Mouse (Mus musculus) neural tube, embryonic 12.5 days (tissue): ENCODE data around the gene Utp3. TPM values are rescaled to one million over a fixed set of nuclear protein-coding genes. Genes with fewer than 3 reads are reported as not detected.

ENCODE experiments used
- ATAC-seq: fragments of 200-750 bp; cut with Nextera tagmentation; 2 replicates; pipeline ENCODE4 v1.8.0; 2017; ENCODE audit warnings: low read depth, mild to moderate bottlenecking, moderate TSS enrichment, moderate library complexity; ENCODE audit not compliant: low FRiP score
- H3K27ac ChIP-seq: fragments of 300-500 bp; sonication (generic); 2 replicates; pipeline ENCODE4 v1.5.1; 2016
- H3K27me3 ChIP-seq: fragments of 300-500 bp; sonication (generic); replicated peaks from 2 replicates; pipeline ENCODE4 v1.6.1; 2016; ENCODE audit warnings: mild to moderate bottlenecking
- H3K36me3 ChIP-seq: fragments of 300-500 bp; sonication (generic); 2 replicates; pipeline ENCODE4 v1.6.1; 2016; ENCODE audit warnings: mild to moderate bottlenecking
- H3K4me1 ChIP-seq: fragments of 300-500 bp; sonication (generic); 2 replicates; pipeline ENCODE4 v1.6.1; 2016
- H3K4me2 ChIP-seq: fragments of 300-500 bp; sonication (generic); replicated peaks from 2 replicates; pipeline ENCODE4 v1.6.1; 2016; ENCODE audit warnings: mild to moderate bottlenecking
- H3K4me3 ChIP-seq: fragments of 300-500 bp; sonication (generic); 2 replicates; pipeline ENCODE4 v1.5.1; 2016
- H3K9ac ChIP-seq: fragments of 300-500 bp; sonication (generic); 2 replicates; pipeline ENCODE4 v1.6.1; 2016; ENCODE audit warnings: mild to moderate bottlenecking
- H3K9me3 ChIP-seq: fragments of 300-500 bp; sonication (generic); 2 replicates; pipeline ENCODE4 v1.6.1; 2016; ENCODE audit warnings: mild to moderate bottlenecking
- WGBS: fragments of 180-500 bp; shearing (Covaris S2); methylation state at CpG from one replicate; pipeline ENCODE4 v1.1.7; 2016; 5-methylcytosine and 5-hydroxymethylcytosine counted together
- polyA plus RNA-seq: library from polyadenylated mRNA; unstranded; fragments of >200 nt; fragmentation: Nextera tagmentation; extraction: Ambion mirVana; gene quantifications from 2 replicates; pipeline ENCODE4 v1.2.1, GENCODE M21; 2016

The Utp3 gene
- polyA plus RNA-seq, 1 experiment from 2014 or later = 66.1 TPM

DNA sequence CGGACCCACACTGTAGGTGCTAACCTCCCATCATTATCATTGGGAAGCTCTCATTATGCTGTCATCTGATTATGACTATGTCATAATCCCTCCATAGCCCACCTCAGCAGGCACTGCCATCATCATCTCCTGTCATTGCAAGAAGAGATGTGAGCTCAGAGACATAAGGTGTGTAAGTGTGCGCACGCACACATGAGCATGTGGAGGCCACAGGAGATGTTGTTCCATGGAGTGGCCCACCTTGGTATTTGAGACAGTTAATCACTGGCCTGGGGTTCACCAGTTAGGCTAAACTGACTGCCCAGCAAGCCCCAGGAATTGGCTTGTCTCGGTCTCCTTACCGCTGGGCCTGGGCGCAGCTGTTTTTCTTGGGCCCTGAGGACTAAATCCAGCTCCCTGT, 27.1 kb downstream of the Utp3 start:
- Histone ChIP-seq H3K27ac (no peak overlapping the region), H3K4me2 (no peak overlapping the region), H3K4me1 (peaks cover 11% of the 10 kb centered on the region), H3K4me3 (no peak overlapping the region), H3K27me3 (no peaks in the 10 kb centered on the region), H3K36me3 (no peaks in the 10 kb centered on the region), H3K9me3 (no peaks in the 10 kb centered on the region), H3K9ac (no peak overlapping the region)
- WGBS = 93% methylated on average over 6 of the region's 6 CpGs
- ATAC-seq = no peak

- peak overlapping the region; percentile 63; the same call in 1 of the 2 replicates for H3K9ac ChIP-seq
- H3K27me3 ChIP-seq = no peaks in the 10 kb centered on the region
- H3K4me3 ChIP-seq = peak overlapping the region; percentile 51
- peak overlapping the region; percentile 76 for H3K4me2 ChIP-seq
- peaks cover 28% of the 10 kb centered on the region for H3K4me1 ChIP-seq
- no peaks in the 10 kb centered on the region for H3K9me3 ChIP-seq
- WGBS = 39% methylated on average over 9 of the region's 9 CpGs
- H3K36me3 ChIP-seq = no peaks in the 10 kb centered on the region
- no peak overlapping the region for H3K27ac ChIP-seq
- ATAC-seq = peak; percentile 95
Measured at GRCm38 (mm10) chr5:88583271-88584031, 29.2 kb downstream of the Utp3 start.

DNA sequence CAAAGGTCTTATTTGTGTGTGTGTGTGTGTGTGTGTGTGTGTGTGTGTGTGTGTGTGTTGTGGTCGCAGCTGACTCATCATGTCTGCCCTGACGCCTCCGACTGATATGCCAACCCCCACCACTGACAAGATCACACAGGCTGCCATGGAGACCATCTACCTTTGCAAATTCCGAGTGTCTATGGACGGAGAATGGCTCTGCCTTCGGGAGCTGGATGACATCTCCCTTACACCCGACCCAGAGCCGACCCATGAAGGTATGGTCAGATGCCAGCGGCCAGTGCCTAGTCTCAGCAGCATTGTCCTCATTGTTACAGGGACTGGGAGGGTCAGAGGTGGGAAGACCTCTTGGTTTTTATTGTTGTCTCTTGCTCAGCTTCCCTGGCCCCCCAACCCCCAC, 29.8 kb downstream of the Utp3 start:
- Histone ChIP-seq H3K9ac (peak overlapping the region; percentile 63), H3K4me3 (peak overlapping the region; percentile 51), H3K36me3 (no peaks in the 10 kb centered on the region), H3K4me2 (peak overlapping the region; percentile 76), H3K27ac (no peak overlapping the region), H3K9me3 (no peaks in the 10 kb centered on the region), H3K4me1 (peaks cover 33% of the 10 kb centered on the region), H3K27me3 (no peaks in the 10 kb centered on the region)
- ATAC-seq = peak; percentile 74
- WGBS = 24% methylated on average over 9 of the region's 9 CpGs

- Histone ChIP-seq H3K9ac (peak overlapping the region; percentile 63; the same call in 1 of the 2 replicates), H3K4me2 (peak overlapping the region; percentile 76)
- WGBS = 71% methylated on average over 7 of the region's 7 CpGs
Measured at GRCm38 (mm10) chr5:88586407-88587174, 32.3 kb downstream of the Utp3 start.

DNA sequence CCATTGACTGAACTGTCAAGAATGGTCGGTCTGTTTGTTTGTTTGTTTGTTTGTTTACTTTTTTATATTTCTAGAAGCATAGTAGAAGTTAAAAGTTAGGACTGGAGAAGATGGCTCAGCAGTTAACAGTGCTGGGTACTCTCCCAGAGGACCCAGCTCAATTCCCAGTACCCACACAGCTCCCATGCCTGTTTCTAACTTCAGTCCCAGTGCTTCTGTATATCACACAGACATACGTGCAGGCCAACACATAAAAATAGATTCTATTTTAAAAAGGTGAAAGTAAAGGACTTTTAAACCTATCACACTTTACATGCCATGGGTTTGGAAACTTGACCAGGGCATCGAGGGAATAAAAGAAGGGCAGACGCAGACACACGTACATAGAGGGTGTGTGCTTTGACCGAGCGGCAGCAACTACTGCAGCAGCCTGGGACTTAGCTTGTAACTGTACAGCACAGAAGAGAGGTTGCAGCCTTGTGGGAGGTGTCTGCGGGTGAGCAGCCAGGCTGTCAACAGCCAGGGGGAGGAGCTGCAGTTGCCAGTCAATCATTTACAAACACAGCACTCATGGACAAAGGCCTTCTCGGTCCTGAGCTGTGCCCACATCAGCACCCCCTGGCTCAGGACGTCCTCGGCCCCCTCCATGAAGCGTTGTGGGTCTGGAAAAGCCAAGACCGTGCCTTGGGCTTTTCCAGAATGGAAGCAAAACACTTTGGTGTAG, 33.1 kb downstream of the Utp3 start:
- H3K36me3 ChIP-seq = no peaks in the 10 kb centered on the region
- 30% methylated on average over 13 of the region's 13 CpGs for WGBS
- H3K4me2 ChIP-seq = peak overlapping the region; percentile 76
- H3K4me3 ChIP-seq = peak overlapping the region; percentile 19
- H3K9me3 ChIP-seq = no peaks in the 10 kb centered on the region
- 0 out of 2 replicates have a peak overlapping the region, but pooled peaks have one; percentile 13 for H3K9ac ChIP-seq
- H3K27ac ChIP-seq = 0 out of 2 replicates have a peak overlapping the region, but pooled peaks have one; percentile 6
- 0 out of 2 replicates have a peak, but pooled peaks have one; percentile 5 for ATAC-seq
- H3K4me1 ChIP-seq = peaks cover 35% of the 10 kb centered on the region
- no peaks in the 10 kb centered on the region for H3K27me3 ChIP-seq

More at GRCm38 (mm10) chr5:88586407-88587174, 32.3 kb downstream of the Utp3 start:
- Histone ChIP-seq H3K4me1 (peaks cover 35% of the 10 kb centered on the region), H3K4me3 (peak overlapping the region; percentile 51), H3K27ac (0 out of 2 replicates have a peak overlapping the region, but pooled peaks have one; percentile 6), H3K27me3 (no peaks in the 10 kb centered on the region), H3K36me3 (no peaks in the 10 kb centered on the region), H3K9me3 (no peaks in the 10 kb centered on the region)
- no peak for ATAC-seq

- peaks cover 8% of the 10 kb centered on the region; the same call in 1 of the 2 replicates for H3K36me3 ChIP-seq
- H3K27me3 ChIP-seq = no peaks in the 10 kb centered on the region
- H3K4me2 ChIP-seq = 0 out of 2 replicates have a peak overlapping the region, but pooled peaks have one; percentile 30
- ATAC-seq = no peak
- H3K4me3 ChIP-seq = no peak overlapping the region
- WGBS = 47% methylated on average over 5 of the region's 5 CpGs
- no peak overlapping the region for H3K27ac ChIP-seq
- H3K9me3 ChIP-seq = no peaks in the 10 kb centered on the region
- H3K9ac ChIP-seq = no peak overlapping the region
- H3K4me1 ChIP-seq = peaks cover 35% of the 10 kb centered on the region
Measured at GRCm38 (mm10) chr5:88588481-88588880, 34.2 kb downstream of the Utp3 start.

- WGBS = 89% methylated on average over 13 of the region's 13 CpGs
Measured at GRCm38 (mm10) chr5:88593421-88594172, 39.3 kb downstream of the Utp3 start.

GRCm38 (mm10) chr5:88594173-88594569, 39.9 kb downstream of the Utp3 start:
- H3K4me2 ChIP-seq = no peak overlapping the region
- no peak for ATAC-seq
- H3K27ac ChIP-seq = no peak overlapping the region
- no peak overlapping the region for H3K4me3 ChIP-seq
- WGBS = 90% methylated on average over 7 of the region's 7 CpGs
- no peaks in the 10 kb centered on the region for H3K27me3 ChIP-seq
- no peak overlapping the region for H3K9ac ChIP-seq
- H3K36me3 ChIP-seq = peaks cover 17% of the 10 kb centered on the region; the same call in 1 of the 2 replicates
- no peaks in the 10 kb centered on the region for H3K9me3 ChIP-seq
- H3K4me1 ChIP-seq = 0 out of 2 replicates have a peak, but pooled peaks cover under 1% of the 10 kb centered on the region

More at GRCm38 (mm10) chr5:88593421-88594172, 39.3 kb downstream of the Utp3 start:
- H3K9me3 ChIP-seq = no peaks in the 10 kb centered on the region
- no peak overlapping the region for H3K4me2 ChIP-seq
- H3K27me3 ChIP-seq = no peaks in the 10 kb centered on the region
- no peak for ATAC-seq
- no peak overlapping the region for H3K4me3 ChIP-seq
- no peak overlapping the region for H3K27ac ChIP-seq
- H3K4me1 ChIP-seq = peaks cover 5% of the 10 kb centered on the region; the same call in 1 of the 2 replicates
- H3K9ac ChIP-seq = no peak overlapping the region
- peaks cover 14% of the 10 kb centered on the region; the same call in 1 of the 2 replicates for H3K36me3 ChIP-seq

DNA sequence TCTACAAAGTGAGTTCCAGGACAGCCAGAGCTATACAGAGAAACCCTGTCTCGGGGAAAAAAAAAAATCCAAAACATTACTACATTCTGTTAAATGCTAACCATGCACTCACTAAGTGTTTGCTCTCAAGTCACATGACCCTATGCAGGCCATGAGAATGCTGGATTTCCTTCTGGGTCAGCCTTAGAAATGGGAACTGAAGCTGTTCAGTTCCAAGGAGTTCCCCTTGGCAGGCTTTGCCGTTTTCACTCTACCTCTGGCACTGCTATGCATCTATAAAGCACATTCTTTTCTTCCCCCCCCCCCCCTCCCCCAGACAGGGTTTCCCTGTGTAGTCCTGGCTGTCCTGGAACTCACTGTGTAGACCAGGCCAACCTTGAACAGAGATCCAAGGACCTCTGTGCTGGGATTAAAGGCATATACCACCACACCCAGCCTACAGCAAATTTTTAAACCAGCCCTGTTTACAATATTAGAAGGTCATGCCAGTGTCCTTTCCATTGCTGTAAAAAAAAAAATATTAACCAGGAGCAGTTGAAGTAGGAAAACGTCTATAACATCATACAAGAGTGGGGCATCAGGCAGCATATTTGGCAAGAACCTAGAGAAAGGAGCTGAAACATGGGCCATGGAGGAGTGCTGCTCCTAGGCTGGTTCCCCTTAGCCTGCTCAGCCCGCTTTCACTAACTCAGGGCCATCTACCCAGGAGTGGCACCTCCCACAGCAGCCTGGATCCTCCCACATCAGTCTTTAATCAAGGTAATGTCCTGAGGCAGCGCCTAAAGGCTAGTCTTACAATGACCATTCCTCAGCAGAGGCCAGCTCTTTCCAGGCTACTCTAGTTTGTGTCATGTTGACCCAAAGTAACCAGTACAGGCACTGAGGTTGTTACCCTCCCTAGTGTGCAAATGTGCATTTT, 41.5 kb downstream of the Utp3 start:
- Histone ChIP-seq H3K9me3 (no peaks in the 10 kb centered on the region), H3K27me3 (no peaks in the 10 kb centered on the region), H3K27ac (no peak overlapping the region), H3K4me1 (no peaks in the 10 kb centered on the region), H3K4me3 (no peak overlapping the region), H3K9ac (no peak overlapping the region), H3K36me3 (peaks cover 17% of the 10 kb centered on the region; the same call in 1 of the 2 replicates), H3K4me2 (no peak overlapping the region)
- WGBS = 80% methylated on average over 5 of the region's 5 CpGs
- no peak for ATAC-seq

DNA sequence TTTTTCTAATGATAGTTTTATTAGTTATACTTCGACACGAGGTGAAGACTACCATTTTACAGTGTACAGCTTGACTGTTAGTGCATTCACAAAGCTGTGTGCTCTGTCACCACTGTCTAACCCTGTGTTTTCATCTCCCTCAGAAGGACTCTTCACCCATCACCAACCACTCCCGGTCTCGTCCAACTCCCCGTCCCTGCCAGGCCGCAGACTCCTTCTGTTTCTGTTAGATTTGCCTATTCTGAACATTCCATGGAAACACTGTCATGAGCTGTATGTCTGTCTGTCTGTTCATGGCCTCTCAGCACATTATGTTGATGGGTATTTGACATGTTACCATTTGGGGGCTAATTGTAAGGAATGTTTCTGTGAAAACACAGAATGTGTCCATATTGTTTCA, 44.7 kb downstream of the Utp3 start:
- 92% methylated on average over 6 of the region's 6 CpGs for WGBS
- no peak overlapping the region for H3K9ac ChIP-seq
- no peak overlapping the region for H3K4me3 ChIP-seq
- H3K36me3 ChIP-seq = peaks cover 4% of the 10 kb centered on the region; the same call in 1 of the 2 replicates
- no peak overlapping the region for H3K27ac ChIP-seq
- no peak overlapping the region for H3K4me2 ChIP-seq
- no peak for ATAC-seq
- no peaks in the 10 kb centered on the region for H3K4me1 ChIP-seq
- H3K9me3 ChIP-seq = no peaks in the 10 kb centered on the region
- H3K27me3 ChIP-seq = no peaks in the 10 kb centered on the region
